ENCODE assay signal across 7 mouse cellular contexts in the genomic region with DNA sequence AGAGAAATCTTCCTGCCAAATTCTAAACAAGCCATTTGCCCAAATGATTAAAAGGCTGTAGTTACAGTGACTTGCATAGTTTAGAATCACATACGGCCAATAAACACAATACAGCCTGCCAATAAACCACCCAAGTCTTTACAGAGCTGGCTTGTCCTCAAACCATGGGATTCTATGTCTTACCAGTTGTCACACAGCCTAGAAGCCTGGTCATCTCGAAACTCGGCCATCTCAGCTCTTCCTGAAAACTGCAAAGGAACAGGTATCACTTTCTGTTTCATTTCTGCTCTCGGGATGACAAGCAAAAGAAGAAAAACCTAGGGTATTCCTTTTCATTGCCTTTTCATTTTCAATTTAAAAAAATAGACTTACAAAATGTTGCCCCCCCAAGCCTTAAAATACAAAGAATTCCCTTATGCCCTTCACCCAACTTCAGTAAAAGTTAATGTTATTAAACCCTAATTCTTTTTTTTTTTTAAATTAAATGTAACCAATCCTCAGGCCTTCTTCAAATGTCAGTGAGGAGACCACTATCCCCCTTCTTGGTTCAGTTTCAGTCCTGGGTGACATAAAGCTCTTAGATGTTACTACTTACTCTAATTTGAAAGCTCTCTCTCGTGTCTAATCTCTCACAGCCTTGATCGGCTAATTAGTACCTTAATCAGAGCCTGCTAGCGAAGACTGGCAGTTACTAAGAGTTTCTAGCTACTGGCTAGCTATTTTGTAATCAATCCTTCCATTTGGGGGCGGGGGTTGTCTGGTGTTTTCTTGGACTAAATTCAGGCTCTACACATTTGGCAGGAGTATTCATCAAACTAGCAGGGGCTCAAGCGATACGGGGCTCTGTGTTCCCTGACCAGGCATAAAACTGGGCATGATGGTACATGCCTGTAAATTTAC. TPM values are rescaled to one million over a fixed set of nuclear protein-coding genes. Genes with fewer than 3 reads are reported as not detected.
DNase-seq lines count a peak whose midpoint lies in the region; ATAC-seq and TF ChIP-seq lines count a peak whose summit lies in the region.

No protein-coding gene starts in this region.

- H3K9ac ChIP-seq in lung, embryonic 15.5 days, result peak overlapping the region; percentile 82
- H3K9ac ChIP-seq in intestine, postnatal 0 days (ENCODE audit: low read depth, low read length), result peak overlapping the region; percentile 86

- no peak for TF ChIP-seq CTCF in embryonic fibroblast, embryonic 13.5 days (IDR thresholded peaks at IDR 0.05; ENCODE audit: borderline replicate concordance, insufficient read depth, low read length)
- no peak for TF ChIP-seq CTCF in intestine, postnatal 0 days (IDR thresholded peaks at IDR 0.05; ENCODE audit: low read depth)

- H3K4me1 ChIP-seq in lung, embryonic 15.5 days, result peaks cover 31% of the 10 kb centered on the region
- H3K4me1 ChIP-seq in embryonic fibroblast, embryonic 13.5 days (ENCODE audit: control insufficient read depth, insufficient read depth, low read length), result 0 out of 2 replicates have a peak, but pooled peaks cover 3% of the 10 kb centered on the region
- H3K4me1 ChIP-seq in intestine, postnatal 0 days (replicated peaks; ENCODE audit: control insufficient read depth, insufficient read depth, low read length), result 0 out of 2 replicates have a peak, but pooled peaks cover 3% of the 10 kb centered on the region

- peak overlapping the region; percentile 78 for H3K4me3 ChIP-seq in lung, embryonic 15.5 days
- peak overlapping the region; percentile 86 for H3K4me3 ChIP-seq in embryonic fibroblast, embryonic 13.5 days (ENCODE audit: insufficient read depth, low read length)
- peak overlapping the region; percentile 78 for H3K4me3 ChIP-seq in intestine, postnatal 0 days (ENCODE audit: low read depth, low read length)
- H3K4me3 ChIP-seq in myocyte, result peak overlapping the region; percentile 71

- no peaks in the 10 kb centered on the region for H3K9me3 ChIP-seq in lung, embryonic 15.5 days
- H3K9me3 ChIP-seq in intestine, postnatal 0 days (ENCODE audit: control insufficient read depth), result no peaks in the 10 kb centered on the region

- ATAC-seq in lung, embryonic 15.5 days (ENCODE audit: borderline replicate concordance, extremely low read depth, low FRiP score, low TSS enrichment), result no peak
- ATAC-seq in intestine, postnatal 0 days, result no peak

- no peak for TF ChIP-seq POLR2A in embryonic fibroblast, embryonic 13.5 days (IDR thresholded peaks at IDR 0.05; ENCODE audit: low read depth, low read length)
- TF ChIP-seq POLR2A in myocyte (IDR thresholded peaks at IDR 0.05; ENCODE audit: insufficient read length, low read depth), result no peak

- H3ac ChIP-seq in myocyte (ENCODE audit: control insufficient read depth, insufficient read length), result peak overlapping the region; percentile 45

- WGBS in lung, embryonic 15.5 days, result 45% methylated on average over 10 of the region's 10 CpGs
- WGBS in intestine, postnatal 0 days, result 35% methylated on average over 10 of the region's 10 CpGs

- peaks cover 23% of the 10 kb centered on the region for H3K36me3 ChIP-seq in lung, embryonic 15.5 days
- H3K36me3 ChIP-seq in intestine, postnatal 0 days (ENCODE audit: control insufficient read depth, insufficient read depth), result peaks cover 30% of the 10 kb centered on the region
- H3K36me3 ChIP-seq in myocyte (ENCODE audit: control insufficient read depth, insufficient read depth), result peaks cover 7% of the 10 kb centered on the region

- H3K4me2 ChIP-seq in lung, embryonic 15.5 days, result peak overlapping the region; percentile 77
- peak overlapping the region; percentile 70 for H3K4me2 ChIP-seq in intestine, postnatal 0 days (replicated peaks; ENCODE audit: low read depth)
- peak overlapping the region; percentile 69 for H3K4me2 ChIP-seq in myocyte (ENCODE audit: low read depth)

- DNase-seq in lung, postnatal 14 days, result no peak
- DNase-seq in layer of hippocampus, adult 9-10 months (ENCODE audit: low spot score), result no peak
- DNase-seq in right cerebral cortex, postnatal 4 days, result no peak

- no peaks in the 10 kb centered on the region for H3K27me3 ChIP-seq in lung, embryonic 15.5 days
- H3K27me3 ChIP-seq in intestine, postnatal 0 days (replicated peaks; ENCODE audit: control insufficient read depth, insufficient read depth, low read length), result no peaks in the 10 kb centered on the region
- H3K27me3 ChIP-seq in myocyte (ENCODE audit: control insufficient read depth, insufficient read depth, insufficient read length), result no peaks in the 10 kb centered on the region

- no peak overlapping the region; the same call in 1 of the 2 replicates for H3K27ac ChIP-seq in lung, embryonic 15.5 days
- H3K27ac ChIP-seq in embryonic fibroblast, embryonic 13.5 days (ENCODE audit: insufficient read depth, low read length), result peak overlapping the region; percentile 79
- H3K27ac ChIP-seq in intestine, postnatal 0 days (ENCODE audit: low read depth, low read length), result peak overlapping the region; percentile 98

- no peaks in the 10 kb centered on the region for H3K79me2 ChIP-seq in myocyte (ENCODE audit: control insufficient read depth, insufficient read depth)

TF ChIP-seq in myocyte, 11 proteins besides CTCF, POLR2A, EP300 and RAD21:
- TF ChIP-seq CEBPB (IDR thresholded peaks at IDR 0.05; ENCODE audit: insufficient read depth, poor library complexity, severe bottlenecking) (no peak), REST (IDR thresholded peaks at IDR 0.05; ENCODE audit: insufficient read depth, insufficient read length) (no peak), USF1 (IDR thresholded peaks at IDR 0.05; ENCODE audit: low read depth) (no peak), TCF12 (IDR thresholded peaks at IDR 0.05; ENCODE audit: insufficient read depth, poor library complexity, severe bottlenecking) (no peak), MYOG (IDR thresholded peaks at IDR 0.05; ENCODE audit: control insufficient read depth in 1 of 3, insufficient read depth in 1 of 3, insufficient read length in 2 of 3, low read depth in 2 of 3) (no peak), E2F4 (IDR thresholded peaks at IDR 0.05; ENCODE audit: insufficient read depth) (no peak), MAX (IDR thresholded peaks at IDR 0.05; ENCODE audit: low read depth) (no peak), SRF (IDR thresholded peaks at IDR 0.05; ENCODE audit: control insufficient read depth, insufficient read length, low read depth) (no peak), MYOD1 (IDR thresholded peaks at IDR 0.05; ENCODE audit: control insufficient read depth in 1 of 3, insufficient read length in 2 of 3, low read depth in 2 of 3) (no peak), TCF3 (IDR thresholded peaks at IDR 0.05; ENCODE audit: insufficient read length, low read depth) (no peak), POLR2AphosphoS2 (IDR thresholded peaks at IDR 0.05; ENCODE audit: insufficient read length, low read depth) (no peak)
TF ChIP-seq in myocyte: peak in this region for 0.

RNA-seq across cellular contexts. Expression of gene Trafd1, which starts 1.3 kb away (rescaled TPM):
- 75.3 and 77.6 TPM in 2 replicates for polyA plus RNA-seq in lung, embryonic 15.5 days (2015; fragmentation: Nextera tagmentation; extraction: Ambion mirVana)
- 34.5 and 36.1 TPM in 2 replicates for polyA plus RNA-seq in embryonic fibroblast, embryonic 13.5 days (2011; ENCODE audit: insufficient read length, low read depth, missing spikeins)
- polyA plus RNA-seq in intestine, postnatal 0 days (2015; fragmentation: Nextera tagmentation; extraction: Ambion mirVana), result 99.1 and 100 TPM in 2 replicates
- 29.3 TPM for polyA plus RNA-seq in myocyte (2012; fragmentation: generic; extraction: Trizol)

RNA-seq across cellular contexts. Expression of gene Naa25, which starts 13.6 kb away (rescaled TPM):
- polyA plus RNA-seq in lung, embryonic 15.5 days (2015; fragmentation: Nextera tagmentation; extraction: Ambion mirVana), result 38.0 and 39.4 TPM in 2 replicates
- 24.6 and 34.4 TPM in 2 replicates for polyA plus RNA-seq in embryonic fibroblast, embryonic 13.5 days (2011; ENCODE audit: insufficient read length, low read depth, missing spikeins)
- polyA plus RNA-seq in intestine, postnatal 0 days (2015; fragmentation: Nextera tagmentation; extraction: Ambion mirVana), result 14.2 and 15.0 TPM in 2 replicates
- polyA plus RNA-seq in myocyte (2012; fragmentation: generic; extraction: Trizol), result 22.0 TPM
